Mouse (Mus musculus): ENCODE measurements around the gene Cgrrf1. TPM values are rescaled to one million over a fixed set of nuclear protein-coding genes. Genes with fewer than 3 reads are reported as not detected.
A peak's percentile ranks its signal among the peaks of the same experiment; 100 is the strongest.
"Not testable (repeated sequence)": the region's sequence is repeated elsewhere in the genome, so short reads cannot be mapped to it uniquely, and the experiment has no call there.

The Cgrrf1 gene
- polyA plus RNA-seq, 1 experiment, result 14.0 TPM

- H3K9me3 ChIP-seq, result peaks cover 16% of the 10 kb centered on the region
- no peaks in the 10 kb centered on the region for H3K27me3 ChIP-seq (replicated peaks)
- H3K4me3 ChIP-seq (replicated peaks), result no peak overlapping the region
- H3K4me1 ChIP-seq, result peaks cover 17% of the 10 kb centered on the region
- H3K36me3 ChIP-seq (replicated peaks; ENCODE audit: low read length), result peaks cover 16% of the 10 kb centered on the region
- TF ChIP-seq FLI1 (IDR thresholded peaks at IDR 0.05; ENCODE audit: low read length), result no peak
- no peak for TF ChIP-seq GATA1 (IDR thresholded peaks at IDR 0.05; ENCODE audit: borderline replicate concordance, low read length)
Measured at GRCm38 (mm10) chr14:46794157-46794556, 37.8 kb upstream of the Cgrrf1 start.

GRCm38 (mm10) chr14:46800684-46801345, 31.1 kb upstream of the Cgrrf1 start:
- Histone ChIP-seq H3K36me3 (replicated peaks; ENCODE audit: low read length) (peaks cover 30% of the 10 kb centered on the region), H3K4me1 (peaks cover 20% of the 10 kb centered on the region), H3K27me3 (replicated peaks) (no peaks in the 10 kb centered on the region), H3K9me3 (no peaks in the 10 kb centered on the region), H3K4me3 (replicated peaks) (no peak overlapping the region)
- TF ChIP-seq GATA1 (IDR thresholded peaks at IDR 0.05; ENCODE audit: borderline replicate concordance, low read length), result no peak
- TF ChIP-seq FLI1 (IDR thresholded peaks at IDR 0.05; ENCODE audit: low read length), result no peak

GRCm38 (mm10) chr14:46803259-46803658, 28.7 kb upstream of the Cgrrf1 start:
- peaks cover 27% of the 10 kb centered on the region for H3K4me1 ChIP-seq
- H3K36me3 ChIP-seq (replicated peaks; ENCODE audit: low read length), result peaks cover 46% of the 10 kb centered on the region
- H3K9me3 ChIP-seq, result no peaks in the 10 kb centered on the region
- H3K27me3 ChIP-seq (replicated peaks), result no peaks in the 10 kb centered on the region
- TF ChIP-seq FLI1 (IDR thresholded peaks at IDR 0.05; ENCODE audit: low read length) (no peak), GATA1 (IDR thresholded peaks at IDR 0.05; ENCODE audit: borderline replicate concordance, low read length) (no peak)
- H3K4me3 ChIP-seq (replicated peaks), result no peak overlapping the region

GRCm38 (mm10) chr14:46803791-46804190, 28.1 kb upstream of the Cgrrf1 start:
- Histone ChIP-seq H3K27me3 (replicated peaks) (no peaks in the 10 kb centered on the region), H3K4me3 (replicated peaks) (no peak overlapping the region), H3K36me3 (replicated peaks; ENCODE audit: low read length) (peaks cover 51% of the 10 kb centered on the region), H3K4me1 (peaks cover 29% of the 10 kb centered on the region), H3K9me3 (no peaks in the 10 kb centered on the region)
- TF ChIP-seq GATA1 (IDR thresholded peaks at IDR 0.05; ENCODE audit: borderline replicate concordance, low read length) (no peak), FLI1 (IDR thresholded peaks at IDR 0.05; ENCODE audit: low read length) (no peak)

- peaks cover 65% of the 10 kb centered on the region for H3K36me3 ChIP-seq (replicated peaks; ENCODE audit: low read length)
- peaks cover 28% of the 10 kb centered on the region for H3K4me1 ChIP-seq
- H3K9me3 ChIP-seq, result no peaks in the 10 kb centered on the region
- H3K27me3 ChIP-seq (replicated peaks), result no peaks in the 10 kb centered on the region
- TF ChIP-seq GATA1 (IDR thresholded peaks at IDR 0.05; ENCODE audit: borderline replicate concordance, low read length) (no peak), FLI1 (IDR thresholded peaks at IDR 0.05; ENCODE audit: low read length) (no peak)
- no peak overlapping the region for H3K4me3 ChIP-seq (replicated peaks)
Measured at GRCm38 (mm10) chr14:46806186-46806585, 25.7 kb upstream of the Cgrrf1 start.

- no peak for TF ChIP-seq FLI1 (IDR thresholded peaks at IDR 0.05; ENCODE audit: low read length)
- no peak for TF ChIP-seq GATA1 (IDR thresholded peaks at IDR 0.05; ENCODE audit: borderline replicate concordance, low read length)
- H3K9me3 ChIP-seq, result no peaks in the 10 kb centered on the region
- H3K4me3 ChIP-seq (replicated peaks), result no peak overlapping the region
- H3K36me3 ChIP-seq (replicated peaks; ENCODE audit: low read length), result peaks cover 77% of the 10 kb centered on the region
- no peaks in the 10 kb centered on the region for H3K27me3 ChIP-seq (replicated peaks)
- H3K4me1 ChIP-seq, result peaks cover 22% of the 10 kb centered on the region
Measured at GRCm38 (mm10) chr14:46807927-46808326, 24.0 kb upstream of the Cgrrf1 start.

GRCm38 (mm10) chr14:46815640-46816039, 16.3 kb upstream of the Cgrrf1 start:
- Histone ChIP-seq H3K27me3 (replicated peaks) (no peaks in the 10 kb centered on the region), H3K36me3 (replicated peaks; ENCODE audit: low read length) (peaks cover 61% of the 10 kb centered on the region), H3K4me1 (peaks cover 42% of the 10 kb centered on the region), H3K4me3 (replicated peaks) (peak overlapping the region; percentile 6), H3K9me3 (no peaks in the 10 kb centered on the region)
- no peak for TF ChIP-seq GATA1 (IDR thresholded peaks at IDR 0.05; ENCODE audit: borderline replicate concordance, low read length)
- TF ChIP-seq FLI1 (IDR thresholded peaks at IDR 0.05; ENCODE audit: low read length), result no peak

- TF ChIP-seq FLI1 (IDR thresholded peaks at IDR 0.05; ENCODE audit: low read length), result no peak
- TF ChIP-seq GATA1 (IDR thresholded peaks at IDR 0.05; ENCODE audit: borderline replicate concordance, low read length), result no peak
- no peak overlapping the region for H3K4me3 ChIP-seq (replicated peaks)
- H3K9me3 ChIP-seq, result no peaks in the 10 kb centered on the region
- H3K36me3 ChIP-seq (replicated peaks; ENCODE audit: low read length), result peaks cover 48% of the 10 kb centered on the region
- no peaks in the 10 kb centered on the region for H3K27me3 ChIP-seq (replicated peaks)
- peaks cover 50% of the 10 kb centered on the region for H3K4me1 ChIP-seq
Measured at GRCm38 (mm10) chr14:46816916-46817622, 14.9 kb upstream of the Cgrrf1 start.

GRCm38 (mm10) chr14:46818743-46819142, 13.2 kb upstream of the Cgrrf1 start:
- peaks cover 54% of the 10 kb centered on the region for H3K4me1 ChIP-seq
- peaks cover 33% of the 10 kb centered on the region for H3K36me3 ChIP-seq (replicated peaks; ENCODE audit: low read length)
- no peak for TF ChIP-seq GATA1 (IDR thresholded peaks at IDR 0.05; ENCODE audit: borderline replicate concordance, low read length)
- TF ChIP-seq FLI1 (IDR thresholded peaks at IDR 0.05; ENCODE audit: low read length), result no peak

GRCm38 (mm10) chr14:46819961-46820360, 12.0 kb upstream of the Cgrrf1 start:
- H3K36me3 ChIP-seq (replicated peaks; ENCODE audit: low read length), result peaks cover 22% of the 10 kb centered on the region
- not testable (repeated sequence) for H3K9me3 ChIP-seq; H3K4me3 ChIP-seq (replicated peaks); H3K27me3 ChIP-seq (replicated peaks)
- H3K4me1 ChIP-seq, result peaks cover 54% of the 10 kb centered on the region

More at GRCm38 (mm10) chr14:46818743-46819142, 13.2 kb upstream of the Cgrrf1 start:
- no peak overlapping the region for H3K4me3 ChIP-seq (replicated peaks)
- H3K27me3 ChIP-seq (replicated peaks), result no peaks in the 10 kb centered on the region
- no peaks in the 10 kb centered on the region for H3K9me3 ChIP-seq

Data from megakaryocyte, embryonic 14.5 days (primary cell).